Mouse (Mus musculus): ENCODE measurements around the gene Cpne5. TPM values are rescaled to one million over a fixed set of nuclear protein-coding genes. Genes with fewer than 3 reads are reported as not detected.
A peak's percentile ranks its signal among the peaks of the same experiment; 100 is the strongest.

Gene Cpne5
- polyA plus RNA-seq, 1 experiment from 2014 or later, result 5.3 TPM

GRCm38 (mm10) chr17:29179917-29180316 is 58.0 kb downstream of the Cpne5 start:
- DNase-seq (ENCODE audit: low spot score) (no peak), ATAC-seq (replicated peaks; ENCODE audit: low FRiP score, low read depth) (no peak)
- H3K9me3 ChIP-seq (replicated peaks; ENCODE audit: low read length), result no peaks in the 10 kb centered on the region
- H3K4me3 ChIP-seq (replicated peaks; ENCODE audit: low read depth, low read length), result no peak overlapping the region
- H3K4me1 ChIP-seq (replicated peaks; ENCODE audit: insufficient read depth, low read length), result peaks cover 6% of the 10 kb centered on the region; the same call in 1 of the 2 replicates
- TF ChIP-seq CTCF (IDR thresholded peaks at IDR 0.05; ENCODE audit: low read depth), result no peak
- whole genome bisulfite sequencing, result 74% methylated on average over 6 of the region's 6 CpGs
- H3K9ac ChIP-seq (ENCODE audit: low read depth, low read length), result no peak overlapping the region
- no peak overlapping the region for H3K27ac ChIP-seq
- H3K27me3 ChIP-seq (ENCODE audit: insufficient read depth, low read length), result no peaks in the 10 kb centered on the region
- no peaks in the 10 kb centered on the region for H3K36me3 ChIP-seq (ENCODE audit: insufficient read depth, low read length)
- no peak overlapping the region for H3K4me2 ChIP-seq (ENCODE audit: low read length)

DNA sequence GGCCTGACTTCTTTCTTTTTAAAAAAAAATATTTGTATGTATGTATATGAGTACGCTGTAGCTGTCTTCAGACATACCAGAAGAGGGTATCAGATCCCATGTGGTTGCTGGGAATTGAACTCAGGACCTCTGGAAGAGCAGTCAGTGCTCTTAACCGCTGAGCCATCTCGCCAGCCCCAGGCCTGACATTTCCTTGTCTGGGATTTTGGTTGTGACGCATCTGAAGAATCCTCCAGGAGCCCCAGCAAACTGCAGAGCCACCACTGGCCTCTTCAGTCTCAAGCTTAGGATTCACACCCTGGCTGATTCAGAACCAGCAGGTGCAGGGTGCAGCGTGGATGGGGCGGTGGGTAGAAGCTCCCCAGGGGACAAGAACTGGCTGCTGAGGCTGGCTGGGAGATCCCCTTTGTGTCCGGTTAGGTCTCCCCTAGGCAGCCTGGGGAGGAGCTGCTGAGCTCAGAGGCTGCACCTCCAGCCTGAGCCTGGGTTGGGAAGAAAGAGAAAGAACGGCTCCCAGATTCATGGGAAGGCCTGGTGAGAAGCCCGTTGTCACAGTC is 59.4 kb downstream of the Cpne5 start:
- peaks cover 6% of the 10 kb centered on the region; the same call in 1 of the 2 replicates for H3K4me1 ChIP-seq (replicated peaks; ENCODE audit: insufficient read depth, low read length)

GRCm38 (mm10) chr17:29176391-29177267 is 61.3 kb downstream of the Cpne5 start:
- Histone ChIP-seq H3K9me3 (replicated peaks; ENCODE audit: low read length) (no peaks in the 10 kb centered on the region), H3K36me3 (ENCODE audit: insufficient read depth, low read length) (no peaks in the 10 kb centered on the region), H3K4me3 (replicated peaks; ENCODE audit: low read depth, low read length) (no peak overlapping the region), H3K4me2 (ENCODE audit: low read length) (no peak overlapping the region), H3K27ac (no peak overlapping the region), H3K27me3 (ENCODE audit: insufficient read depth, low read length) (no peaks in the 10 kb centered on the region), H3K9ac (ENCODE audit: low read depth, low read length) (no peak overlapping the region), H3K4me1 (replicated peaks; ENCODE audit: insufficient read depth, low read length) (peaks cover 6% of the 10 kb centered on the region; the same call in 1 of the 2 replicates)
- peak; percentile 48; the same call in 1 of the 2 replicates for ATAC-seq (replicated peaks; ENCODE audit: low FRiP score, low read depth)
- WGBS, result 20% methylated on average over 9 of the region's 9 CpGs
- peak; percentile 71 for DNase-seq (ENCODE audit: low spot score)
- peak; percentile 86 for TF ChIP-seq CTCF (IDR thresholded peaks at IDR 0.05; ENCODE audit: low read depth)

More for the DNA sequence above, 59.4 kb downstream of the Cpne5 start:
- no peak for TF ChIP-seq CTCF (IDR thresholded peaks at IDR 0.05; ENCODE audit: low read depth)
- WGBS, result 81% methylated on average over 9 of the region's 9 CpGs
- no peaks in the 10 kb centered on the region for H3K36me3 ChIP-seq (ENCODE audit: insufficient read depth, low read length)
- DNase-seq (ENCODE audit: low spot score) (no peak), ATAC-seq (replicated peaks; ENCODE audit: low FRiP score, low read depth) (no peak)
- no peak overlapping the region for H3K4me2 ChIP-seq (ENCODE audit: low read length)
- H3K9me3 ChIP-seq (replicated peaks; ENCODE audit: low read length), result no peaks in the 10 kb centered on the region
- no peak overlapping the region for H3K27ac ChIP-seq
- H3K27me3 ChIP-seq (ENCODE audit: insufficient read depth, low read length), result no peaks in the 10 kb centered on the region
- H3K4me3 ChIP-seq (replicated peaks; ENCODE audit: low read depth, low read length), result no peak overlapping the region
- H3K9ac ChIP-seq (ENCODE audit: low read depth, low read length), result no peak overlapping the region

GRCm38 (mm10) chr17:29175693-29176092 is 62.3 kb downstream of the Cpne5 start:
- no peaks in the 10 kb centered on the region for H3K36me3 ChIP-seq (ENCODE audit: insufficient read depth, low read length)
- no peak overlapping the region for H3K9ac ChIP-seq (ENCODE audit: low read depth, low read length)
- peaks cover 6% of the 10 kb centered on the region; the same call in 1 of the 2 replicates for H3K4me1 ChIP-seq (replicated peaks; ENCODE audit: insufficient read depth, low read length)
- H3K4me3 ChIP-seq (replicated peaks; ENCODE audit: low read depth, low read length), result no peak overlapping the region
- ATAC-seq (replicated peaks; ENCODE audit: low FRiP score, low read depth), result no peak
- H3K4me2 ChIP-seq (ENCODE audit: low read length), result no peak overlapping the region
- WGBS, result 77% methylated on average over 3 of the region's 3 CpGs
- TF ChIP-seq CTCF (IDR thresholded peaks at IDR 0.05; ENCODE audit: low read depth), result no peak
- H3K9me3 ChIP-seq (replicated peaks; ENCODE audit: low read length), result no peaks in the 10 kb centered on the region
- no peaks in the 10 kb centered on the region for H3K27me3 ChIP-seq (ENCODE audit: insufficient read depth, low read length)
- H3K27ac ChIP-seq, result no peak overlapping the region
- no peak for DNase-seq (ENCODE audit: low spot score)

DNA sequence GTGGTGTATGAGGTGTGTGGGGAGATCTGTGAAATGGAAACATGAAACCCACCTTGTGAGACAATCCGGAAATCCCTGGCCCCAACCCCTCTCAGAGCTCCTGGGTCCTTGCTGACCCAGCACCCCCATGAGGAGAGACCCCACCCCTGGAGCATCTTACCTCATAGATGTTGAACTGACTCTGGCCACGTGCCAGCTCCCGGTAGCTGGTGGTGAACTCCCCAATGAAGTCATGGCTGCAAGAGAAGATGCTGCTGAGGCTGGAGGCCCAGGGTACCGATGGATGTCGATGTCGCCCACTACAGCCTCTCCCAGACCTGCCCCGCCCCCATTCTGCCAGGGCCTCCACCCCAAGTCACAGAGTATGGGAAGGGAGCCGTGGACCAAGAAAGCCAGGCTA is 64.8 kb downstream of the Cpne5 start:
- Histone ChIP-seq H3K4me2 (ENCODE audit: low read length) (no peak overlapping the region), H3K27ac (no peak overlapping the region), H3K9ac (ENCODE audit: low read depth, low read length) (no peak overlapping the region), H3K36me3 (ENCODE audit: insufficient read depth, low read length) (no peaks in the 10 kb centered on the region), H3K4me1 (replicated peaks; ENCODE audit: insufficient read depth, low read length) (peaks cover 6% of the 10 kb centered on the region; the same call in 1 of the 2 replicates), H3K4me3 (replicated peaks; ENCODE audit: low read depth, low read length) (no peak overlapping the region), H3K27me3 (ENCODE audit: insufficient read depth, low read length) (no peaks in the 10 kb centered on the region), H3K9me3 (replicated peaks; ENCODE audit: low read length) (no peaks in the 10 kb centered on the region)
- 74% methylated on average over 8 of the region's 8 CpGs for WGBS
- no peak for ATAC-seq (replicated peaks; ENCODE audit: low FRiP score, low read depth)
- no peak for DNase-seq (ENCODE audit: low spot score)
- no peak for TF ChIP-seq CTCF (IDR thresholded peaks at IDR 0.05; ENCODE audit: low read depth)

DNA sequence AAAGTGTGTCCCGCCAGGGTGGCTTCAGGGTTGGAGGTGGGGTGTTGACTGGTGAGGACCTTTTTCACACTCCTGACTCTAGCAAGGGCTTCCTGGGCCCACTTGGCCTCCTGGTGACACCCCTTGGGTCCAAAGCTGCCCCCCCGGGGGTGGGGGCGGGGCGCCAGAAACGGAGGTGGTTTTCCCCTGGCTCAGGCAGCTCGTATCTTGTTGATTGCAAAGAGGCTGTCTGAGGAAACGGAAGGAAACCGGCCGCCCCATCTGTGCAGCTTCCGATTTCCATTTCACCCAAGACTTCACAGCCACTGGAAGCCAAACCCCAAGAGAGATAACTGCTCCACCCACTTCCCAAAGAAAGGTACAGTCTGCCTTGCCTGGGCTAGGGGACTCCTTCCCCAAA is 65.9 kb downstream of the Cpne5 start:
- Histone ChIP-seq H3K4me1 (replicated peaks; ENCODE audit: insufficient read depth, low read length) (peaks cover 6% of the 10 kb centered on the region; the same call in 1 of the 2 replicates), H3K27ac (no peak overlapping the region), H3K36me3 (ENCODE audit: insufficient read depth, low read length) (no peaks in the 10 kb centered on the region), H3K4me2 (ENCODE audit: low read length) (no peak overlapping the region), H3K9ac (ENCODE audit: low read depth, low read length) (no peak overlapping the region), H3K27me3 (ENCODE audit: insufficient read depth, low read length) (no peaks in the 10 kb centered on the region), H3K4me3 (replicated peaks; ENCODE audit: low read depth, low read length) (no peak overlapping the region), H3K9me3 (replicated peaks; ENCODE audit: low read length) (no peaks in the 10 kb centered on the region)
- TF ChIP-seq CTCF (IDR thresholded peaks at IDR 0.05; ENCODE audit: low read depth), result no peak
- ATAC-seq (replicated peaks; ENCODE audit: low FRiP score, low read depth), result no peak
- no peak for DNase-seq (ENCODE audit: low spot score)
- WGBS, result 37% methylated on average over 10 of the region's 10 CpGs
